Mouse (Mus musculus) midbrain, postnatal 0 days (tissue): ENCODE data around the gene Atp5j. TPM values are rescaled to one million over a fixed set of nuclear protein-coding genes. Genes with fewer than 3 reads are reported as not detected.

Experiments
- ATAC-seq: fragments of 200-750 bp; cut with Nextera tagmentation; 2 replicates; pipeline ENCODE4 v1.8.0; 2017; ENCODE audit warnings: moderate number of reproducible peaks, mild to moderate bottlenecking, moderate TSS enrichment, moderate library complexity; ENCODE audit not compliant: low FRiP score
- DNase-seq: peaks from one replicate; pipeline ENCODE4 v3.0.0-alpha.2; 2015; ENCODE audit warnings: low spot score
- H3K27ac ChIP-seq: fragments of 300-500 bp; sonication (generic); 2 replicates; pipeline ENCODE4 v1.5.1; 2014; ENCODE audit warnings: low read depth, mild to moderate bottlenecking, low read length, mixed read lengths
- H3K27me3 ChIP-seq: fragments of 300-500 bp; sonication (generic); 2 replicates; pipeline ENCODE4 v1.6.1; 2014; ENCODE audit warnings: low read length, control low read depth, mixed read lengths; ENCODE audit not compliant: insufficient read depth
- H3K36me3 ChIP-seq: fragments of 300-500 bp; sonication (generic); 2 replicates; pipeline ENCODE4 v1.6.1; 2014; ENCODE audit warnings: low read length, control low read depth, mixed read lengths; ENCODE audit not compliant: insufficient read depth
- H3K4me1 ChIP-seq: fragments of 300-500 bp; sonication (generic); 2 replicates; pipeline ENCODE4 v1.6.1; 2014; ENCODE audit warnings: mild to moderate bottlenecking, control low read depth, antibody characterized with exemption, low read length, mixed read lengths; ENCODE audit not compliant: insufficient read depth
- H3K4me2 ChIP-seq: fragments of 300-500 bp; sonication (generic); 2 replicates; pipeline ENCODE4 v1.6.1; 2014; ENCODE audit warnings: low read depth, mild to moderate bottlenecking, low read length, mixed read lengths; ENCODE audit not compliant: poor library complexity, severe bottlenecking
- H3K4me3 ChIP-seq: fragments of 300-500 bp; sonication (generic); 2 replicates; pipeline ENCODE4 v1.5.1; 2014; ENCODE audit warnings: low read depth, mild to moderate bottlenecking, low read length, moderate library complexity
- H3K9ac ChIP-seq: fragments of 300-500 bp; sonication (generic); replicated peaks from 2 replicates; pipeline ENCODE4 v1.6.1; 2014; ENCODE audit warnings: mild to moderate bottlenecking, low read length, moderate library complexity, mixed read lengths; ENCODE audit not compliant: poor library complexity, severe bottlenecking
- H3K9me3 ChIP-seq: fragments of 300-500 bp; sonication (generic); 2 replicates; pipeline ENCODE4 v1.6.1; 2016; ENCODE audit warnings: low read length, control low read depth
- CTCF ChIP-seq: IDR thresholded peaks from 2 replicates; pipeline ENCODE4 v1.5.1; 2016; ENCODE audit warnings: antibody characterized with exemption, mild to moderate bottlenecking
- WGBS: fragments of 180-500 bp; shearing (Covaris S2); extraction: QIAGEN DNeasy Blood & Tissue Kit; methylation state at CpG from one replicate; pipeline ENCODE4 v1.1.7; 2014; 5-methylcytosine and 5-hydroxymethylcytosine counted together
- polyA plus RNA-seq: library from polyadenylated mRNA; unstranded; fragments of >200 nt; fragmentation: Nextera tagmentation; extraction: Ambion mirVana; gene quantifications from 2 replicates; pipeline ENCODE4 v1.2.1, GENCODE M21; 2015
- total RNA-seq: library from RNA; depleted of rRNA; stranded (reverse); fragments of >200 nt; gene quantifications from 2 replicates; pipeline ENCODE4 v1.2.3, GENCODE M21; 2014

Atp5j gene
- total and polyA plus RNA-seq, 2 experiments from 2014 or later: 124 to 880 TPM

DNA sequence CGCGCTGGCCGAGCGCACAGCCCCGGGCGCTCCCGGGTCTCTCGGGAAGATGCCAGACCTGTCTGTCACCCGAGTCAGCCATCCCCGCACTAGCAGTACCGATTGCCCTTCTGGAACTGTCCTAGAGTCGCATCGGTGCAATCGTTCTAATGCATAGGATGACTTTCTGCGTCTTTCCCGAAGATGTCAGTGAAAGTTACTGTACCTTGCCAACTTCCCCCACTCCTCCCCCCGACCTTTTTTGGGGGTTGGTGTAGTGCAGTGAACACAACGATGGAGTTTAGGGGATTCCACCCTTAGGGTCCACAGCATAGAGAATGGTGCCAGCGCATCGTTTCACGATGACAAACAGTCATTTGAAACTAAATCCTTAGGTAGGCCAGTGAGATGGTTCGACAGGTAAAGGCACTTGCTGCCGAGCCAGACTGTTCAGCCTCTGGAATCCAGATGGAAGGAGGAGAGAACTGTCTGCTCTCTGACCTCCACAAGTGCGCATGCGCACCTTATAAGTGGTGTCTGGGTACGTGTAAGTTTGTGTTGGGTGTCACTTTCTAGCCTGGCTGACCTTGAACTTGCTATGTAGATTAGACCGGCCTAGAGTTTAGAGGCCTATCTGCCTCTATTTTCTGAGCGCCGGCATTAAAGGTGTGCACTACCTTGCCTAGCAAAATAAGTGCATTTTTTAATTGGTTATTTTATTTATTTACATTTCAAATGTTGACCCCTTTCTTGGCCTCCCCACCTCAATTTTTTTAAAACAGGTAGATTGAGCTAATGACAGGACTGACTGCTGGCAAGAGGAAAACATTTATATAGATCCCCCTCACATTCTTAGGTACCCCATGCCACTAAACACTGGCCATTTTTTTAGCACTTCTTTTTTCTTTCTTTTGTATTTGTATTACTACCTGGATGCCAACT lies 658 bp upstream of the Atp5j start:
- no peaks in the 10 kb centered on the region; the same call in 1 of the 2 replicates for H3K4me1 ChIP-seq
- 11% methylated on average over 23 of the region's 29 CpGs for WGBS
- H3K36me3 ChIP-seq: peaks cover 6% of the 10 kb centered on the region; the same call in 1 of the 2 replicates
- ATAC-seq (peak; percentile 4; the same call in 1 of the 2 replicates), DNase-seq (peak; percentile 58)
- peak overlapping the region; percentile 78 for H3K4me2 ChIP-seq
- peak overlapping the region; percentile 97 for H3K9ac ChIP-seq
- H3K27me3 ChIP-seq: no peaks in the 10 kb centered on the region
- peak overlapping the region; percentile 95 for H3K27ac ChIP-seq
- H3K4me3 ChIP-seq: peak overlapping the region; percentile 98
- no peak for TF ChIP-seq CTCF
- no peaks in the 10 kb centered on the region for H3K9me3 ChIP-seq

DNA sequence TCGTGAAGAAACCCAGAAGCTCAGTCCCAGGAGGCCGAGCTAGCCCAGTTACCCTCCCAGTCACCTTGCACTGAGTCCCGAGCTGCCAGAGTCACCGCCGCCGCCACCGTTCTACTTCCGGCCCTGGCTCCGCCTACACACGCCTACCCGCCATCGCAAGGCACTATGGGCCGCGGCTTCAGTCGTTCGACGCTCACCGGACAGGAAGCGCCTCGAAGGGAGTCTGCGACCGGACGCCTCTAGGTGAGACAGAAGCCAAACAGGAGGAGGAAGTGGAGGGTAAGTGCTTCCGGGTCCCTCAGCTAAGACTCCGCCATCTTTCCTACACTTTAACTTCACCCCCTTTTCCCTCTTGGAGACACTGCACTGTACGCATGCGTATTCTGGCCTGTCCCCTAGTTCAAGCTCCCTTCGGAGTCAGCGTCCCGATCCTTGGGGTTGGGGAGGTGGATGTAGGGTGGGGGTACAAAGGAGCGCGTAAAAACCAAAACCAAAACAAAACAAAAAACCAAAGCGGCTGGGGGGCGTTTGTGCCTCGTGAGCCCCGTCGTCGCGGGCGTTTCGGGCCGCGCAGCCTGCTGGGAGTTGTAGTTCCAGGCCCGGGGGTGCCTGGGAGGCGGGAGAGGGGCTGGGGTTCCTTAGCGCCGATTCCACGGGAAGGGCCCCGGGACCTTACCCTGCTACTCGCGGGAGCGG lies 532 bp downstream of the Atp5j start, which contains the start of gene Gabpa:
Gene Gabpa, plus strand, starts transcription at position 181 of the 696 bp plus-strand sequence.
- H3K4me1 ChIP-seq: no peaks in the 10 kb centered on the region; the same call in 1 of the 2 replicates
- TF ChIP-seq CTCF: 0 out of 2 replicates have a peak, but pooled peaks have one; percentile 13
- H3K9me3 ChIP-seq: no peaks in the 10 kb centered on the region
- H3K36me3 ChIP-seq: peaks cover 11% of the 10 kb centered on the region
- peak within 1 kb of the TSS; percentile 97 for H3K9ac ChIP-seq
- ATAC-seq (peak; percentile 97), DNase-seq (peak; percentile 98)
- under 1% methylated on average over 52 of the region's 52 CpGs for WGBS
- peak within 1 kb of the TSS; percentile 78 for H3K4me2 ChIP-seq
- peak within 1 kb of the TSS; percentile 95 for H3K27ac ChIP-seq
- no peaks in the 10 kb centered on the region for H3K27me3 ChIP-seq
- peak within 1 kb of the TSS; percentile 98 for H3K4me3 ChIP-seq

DNA sequence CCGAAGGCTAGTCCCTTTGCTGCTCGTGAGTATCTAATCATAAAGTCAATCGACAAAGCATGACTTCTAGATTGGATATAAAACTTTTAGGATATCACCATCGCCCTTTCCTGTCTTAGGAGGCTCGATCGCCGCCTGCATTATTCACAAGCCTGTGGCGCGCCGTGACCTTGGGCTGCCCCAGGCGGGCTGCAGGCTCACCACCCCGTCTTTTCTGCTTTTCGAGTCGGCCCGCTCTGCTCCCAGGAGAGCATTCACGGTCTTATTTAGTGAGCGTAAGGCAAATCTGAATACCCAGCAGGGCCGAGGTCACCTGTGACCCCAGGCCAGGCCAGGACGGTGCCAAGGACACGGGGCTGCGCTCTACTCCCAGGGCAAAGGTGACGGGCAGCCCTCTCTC lies 1.1 kb downstream of the Atp5j start:
- Histone ChIP-seq H3K4me3 (peak overlapping the region; percentile 98), H3K27me3 (no peaks in the 10 kb centered on the region), H3K27ac (peak overlapping the region; percentile 95), H3K4me2 (peak overlapping the region; percentile 78), H3K36me3 (peaks cover 12% of the 10 kb centered on the region), H3K4me1 (no peaks in the 10 kb centered on the region; the same call in 1 of the 2 replicates), H3K9ac (peak overlapping the region; percentile 97), H3K9me3 (no peaks in the 10 kb centered on the region)
- ATAC-seq: no peak; the same call in 1 of the 2 replicates
- 1% methylated on average over 22 of the region's 22 CpGs for whole genome bisulfite sequencing
- TF ChIP-seq CTCF: no peak
- no peak for DNase-seq

DNA sequence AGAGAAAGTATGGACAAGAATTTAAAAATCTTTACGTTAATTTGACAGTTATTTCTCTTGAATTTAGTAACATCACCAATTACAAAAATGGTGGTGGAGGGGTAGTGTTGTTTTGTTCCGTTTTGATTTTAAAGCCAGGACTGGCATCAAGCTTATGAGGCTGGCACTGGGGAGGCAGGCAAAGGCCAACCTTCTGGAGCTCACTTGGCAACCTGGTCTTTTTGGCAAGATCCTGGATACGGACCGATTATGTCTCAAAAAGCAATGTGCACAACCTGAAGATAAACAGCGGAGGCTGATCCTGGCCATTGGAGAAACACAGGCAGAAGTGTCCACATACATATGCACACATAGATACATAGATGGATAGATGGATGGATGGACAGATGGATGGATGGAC lies 2.7 kb downstream of the Atp5j start:
- H3K27me3 ChIP-seq: no peaks in the 10 kb centered on the region
- no peak overlapping the region for H3K4me2 ChIP-seq
- no peak overlapping the region for H3K9ac ChIP-seq
- H3K4me1 ChIP-seq: no peaks in the 10 kb centered on the region; the same call in 1 of the 2 replicates
- no peak for TF ChIP-seq CTCF
- WGBS: 88% methylated on average over 5 of the region's 5 CpGs
- peak; percentile 12 for DNase-seq
- no peaks in the 10 kb centered on the region for H3K9me3 ChIP-seq
- H3K36me3 ChIP-seq: peaks cover 18% of the 10 kb centered on the region
- no peak for ATAC-seq
- H3K4me3 ChIP-seq: no peak overlapping the region
- H3K27ac ChIP-seq: no peak overlapping the region

DNA sequence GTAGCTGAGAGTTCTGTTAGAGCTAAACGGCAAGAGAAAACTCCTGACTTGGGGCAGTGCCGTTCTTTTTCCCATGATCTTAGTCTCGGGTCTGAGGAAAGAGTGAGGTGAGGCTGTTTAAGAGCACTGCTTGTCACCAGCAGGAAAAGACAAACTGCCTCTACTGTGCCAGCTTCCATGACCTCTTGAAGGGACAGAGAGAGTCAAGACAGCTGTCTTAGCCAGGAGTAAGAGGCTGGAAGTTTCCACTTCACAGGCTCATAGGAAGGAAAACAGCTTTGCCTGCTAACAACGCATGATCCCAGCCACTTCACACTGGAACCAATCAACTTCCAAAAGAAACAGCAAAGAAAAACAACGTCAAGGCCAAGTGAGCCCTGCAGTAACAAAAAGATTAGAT lies 3.7 kb downstream of the Atp5j start:
- no peak for TF ChIP-seq CTCF
- H3K27ac ChIP-seq: no peak overlapping the region
- no peak for DNase-seq
- H3K4me3 ChIP-seq: no peak overlapping the region
- 87% methylated on average over 5 of the region's 5 CpGs for WGBS
- H3K9me3 ChIP-seq: no peaks in the 10 kb centered on the region
- H3K4me2 ChIP-seq: no peak overlapping the region
- no peak overlapping the region for H3K9ac ChIP-seq
- peaks cover 18% of the 10 kb centered on the region for H3K36me3 ChIP-seq
- H3K27me3 ChIP-seq: no peaks in the 10 kb centered on the region
- ATAC-seq: no peak
- H3K4me1 ChIP-seq: no peaks in the 10 kb centered on the region; the same call in 1 of the 2 replicates
